ENCODE assay signal across 8 mouse cellular contexts in the genomic region with DNA sequence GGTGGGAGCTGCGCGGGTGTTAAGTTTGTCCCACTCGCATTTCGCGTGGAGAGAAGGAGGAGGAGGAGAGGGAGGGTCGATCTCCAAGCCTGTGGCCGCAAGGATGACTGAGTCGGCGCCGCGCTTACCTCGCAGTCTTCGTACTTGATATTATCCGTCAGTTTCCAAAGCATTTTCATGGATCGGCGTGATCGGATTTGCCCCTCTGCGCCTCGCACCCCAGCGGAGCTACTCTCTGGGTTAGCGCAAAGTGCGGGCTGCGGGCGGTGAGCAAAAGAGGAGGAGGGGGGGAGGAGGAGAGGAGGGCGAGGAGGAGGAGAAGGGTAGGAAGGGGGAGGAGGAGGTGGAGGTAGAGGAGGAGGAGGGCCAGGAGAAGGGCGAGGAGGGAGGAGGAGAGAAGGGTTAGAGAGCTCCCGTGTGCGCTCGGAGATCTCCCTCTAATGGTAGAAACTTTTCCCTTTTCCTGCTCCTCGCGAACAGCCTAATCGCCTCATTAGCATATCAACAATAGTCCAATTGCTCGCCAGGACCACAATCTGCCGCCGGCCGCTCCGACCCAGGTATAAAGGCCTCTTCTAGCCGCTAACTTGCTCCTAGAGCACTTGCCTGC. TPM values are rescaled to one million over a fixed set of nuclear protein-coding genes. Genes with fewer than 3 reads are reported as not detected.
A peak's percentile ranks its signal among the peaks of the same experiment; 100 is the strongest.
DNase-seq lines count a peak whose midpoint lies in the region; ATAC-seq and TF ChIP-seq lines count a peak whose summit lies in the region.

No protein-coding gene starts in this region.

- peak; percentile 74 for DNase-seq in heart, adult 11 months
- no peak for DNase-seq in heart, postnatal 36 days
- no peak for DNase-seq in Patski (ENCODE audit: low read depth, low spot score)
- DNase-seq in frontal cortex, postnatal 10 days (ENCODE audit: low spot score in 2 of 2), result no peak
- no peak for DNase-seq in ovary, postnatal 14 days (ENCODE audit: low spot score)

- H3K36me3 ChIP-seq in heart, embryonic 15.5 days, result no peaks in the 10 kb centered on the region
- H3K36me3 ChIP-seq in macrophage (ENCODE audit: inconsistent target), result no peaks in the 10 kb centered on the region

- intact Hi-C loops in heart, postnatal 36 days (cut with DNase I), result loop anchor here (5.0 kb wide), 1 partner anchor 874 kb away; a partner anchor contains a TSS

- no peaks in the 10 kb centered on the region for H3K27me3 ChIP-seq in Patski
- peaks cover 89% of the 10 kb centered on the region for H3K27me3 ChIP-seq in heart, embryonic 15.5 days

- no peak overlapping the region for H3K9ac ChIP-seq in heart, embryonic 15.5 days

- H3K27ac ChIP-seq in heart, embryonic 15.5 days, result no peak overlapping the region
- H3K27ac ChIP-seq in macrophage, result no peak overlapping the region

- no peaks in the 10 kb centered on the region for H3K79me2 ChIP-seq in macrophage (ENCODE audit: inconsistent target)

- peak; percentile 55 for ATAC-seq in Patski
- no peak for ATAC-seq in heart, embryonic 15.5 days (replicated peaks; ENCODE audit: insufficient number of reproducible peaks, insufficient read depth, low FRiP score, low read depth)
- no peak for ATAC-seq in activated CD4-positive, CD25-positive, alpha-beta regulatory T cell, adult 4 months

- no peaks in the 10 kb centered on the region for H3K9me3 ChIP-seq in heart, embryonic 15.5 days (replicated peaks)

- CTCF ChIA-PET in Patski (lab: Charles Lee), result interaction anchor here (0.8 to 3.0 kb wide), 6 partner anchors 9 to 1086 kb away, joined by 3 to 13 read pairs (median 4); no protein-coding TSS in a partner anchor

- POLR2A ChIA-PET in Patski (lab: Charles Lee), result interaction anchor here (0.6 to 6.2 kb wide), 13 partner anchors 10 to 1087 kb away, joined by 3 to 35 read pairs (median 4); no protein-coding TSS in a partner anchor

- H3K4me3 ChIP-seq in heart, embryonic 15.5 days, result peak overlapping the region; percentile 44
- peak overlapping the region; percentile 8; the same call in 1 of the 2 replicates for H3K4me3 ChIP-seq in macrophage (ENCODE audit: inconsistent target)

- in situ Hi-C loops in Patski (cut with MboI; ENCODE audit: low pct_unique_long_range_greater_than_20kb), result loop anchor here (5.0 kb wide), 1 partner anchor 831 kb away; no protein-coding TSS in a partner anchor

- peak overlapping the region; percentile 66 for H3K4me2 ChIP-seq in heart, embryonic 15.5 days

- no peak for TF ChIP-seq CTCF in Patski (IDR thresholded peaks at IDR 0.05)

- H3K4me1 ChIP-seq in heart, embryonic 15.5 days (replicated peaks), result peaks cover 57% of the 10 kb centered on the region

- WGBS in heart, embryonic 15.5 days, result under 1% methylated on average over 37 of the region's 38 CpGs
- under 1% methylated on average over 34 of the region's 38 CpGs for WGBS in macrophage (ENCODE audit: missing documents)

RNA-seq across cellular contexts. Expression of a gene that starts 4.5 kb away (rescaled TPM):
- total RNA-seq in heart, postnatal 36 days (2021), result under 1 TPM; 0.11 to 0.36 TPM
- polyA plus RNA-seq in Patski (2021) (57.2 TPM), macrophage (2018) (0.10 TPM in 1 of 3 replicates, not detected in the others)
- polyA plus RNA-seq in heart, embryonic 15.5 days (2015; fragmentation: Nextera tagmentation; extraction: Ambion mirVana), result 0.08 and 0.30 TPM in 2 replicates
- total RNA-seq in macrophage (2018; cell fraction: chromatin; rRNA removed), result not detected
- under 1 TPM in 12 of 26 experiments, not detected in 14; 0.03 to 0.13 (median 0.07) TPM for total RNA-seq in macrophage (2018; cell fraction: cytosol; rRNA removed)
- total RNA-seq in macrophage (2018; cell fraction: nucleus; rRNA removed), result not detected
- not detected for polyA plus RNA-seq in activated CD4-positive, CD25-positive, alpha-beta regulatory T cell, adult 4 months (2017; shearing (Covaris generic))

Comparison
In these comparisons a context has a peak if more than half of its experiments do, and no peak if none do; other contexts are left out.
1. RNA of a gene that starts 4.5 kb away (polyA plus RNA-seq): 57.2 TPM in Patski (single experiment); 0.10 TPM in macrophage, 0.08 to 0.30 TPM in heart, embryonic 15.5 days and not detected in activated CD4-positive, CD25-positive, alpha-beta regulatory T cell, adult 4 months; every median in the first group is over 10 times any median in the second.